Mouse (Mus musculus) left cerebral cortex, postnatal 10 days (tissue): ENCODE measurements around the gene Gpx4. TPM values are rescaled to one million over a fixed set of nuclear protein-coding genes. Genes with fewer than 3 reads are reported as not detected.

Source experiments
- DNase-seq, 2 experiments: peaks; one replicate each; pipeline ENCODE4 v3.0.0; 2021 to 2022; ENCODE audit warnings: low spot score in 2 of 2, mixed read lengths in 1 of 2; ENCODE audit errors: extremely low spot score in 1 of 2
- intact Hi-C: fragments of 180-260 bp; cut with DNase I; formaldehyde crosslinking; loops from one replicate; pipeline ENCODE4 v1.15.1; 2025
- total RNA-seq, 2 experiments: library from RNA; stranded (reverse); gene quantifications; 2 replicates each; pipeline ENCODE4 v1.2.3; 2021

Gpx4 gene
- total RNA-seq, 2 experiments from 2014 or later = 436 to 469 TPM

GRCm38 (mm10) chr10:80057683-80058326 lies 10.8 kb downstream of the Gpx4 start:
- DNase-seq = no peak
- intact Hi-C loops = no loop called here

GRCm38 (mm10) chr10:80063104-80063503 lies 16.1 kb downstream of the Gpx4 start:
- peak in 1 of 2 experiments; percentile 69 for DNase-seq

GRCm38 (mm10) chr10:80063877-80064650 lies 17.1 kb downstream of the Gpx4 start:
- intact Hi-C loops = loop anchor here (5.0 kb wide), 1 partner anchor 38 kb away; no protein-coding TSS in a partner anchor
- no peak for DNase-seq

More at GRCm38 (mm10) chr10:80063104-80063503, 16.1 kb downstream of the Gpx4 start:
- intact Hi-C loops = loop anchor here (5.0 kb wide), 1 partner anchor 39 kb away; no protein-coding TSS in a partner anchor

GRCm38 (mm10) chr10:80069251-80069650 lies 22.3 kb downstream of the Gpx4 start:
- intact Hi-C loops = no loop called here
- DNase-seq = no peak

- intact Hi-C loops = no loop called here
- DNase-seq = no peak
Measured at GRCm38 (mm10) chr10:80069948-80070450, 23.0 kb downstream of the Gpx4 start.

GRCm38 (mm10) chr10:80070837-80071515 lies 24.0 kb downstream of the Gpx4 start:
- peak; percentile 56 to 92 for DNase-seq
- intact Hi-C loops = no loop called here

GRCm38 (mm10) chr10:80071516-80071900 lies 24.5 kb downstream of the Gpx4 start:
- intact Hi-C loops = no loop called here
- no peak for DNase-seq

GRCm38 (mm10) chr10:80072623-80073489 lies 25.9 kb downstream of the Gpx4 start:
- intact Hi-C loops = no loop called here
- no peak for DNase-seq

- intact Hi-C loops = loop anchor here (5.0 kb wide), 1 partner anchor 37 kb away; no protein-coding TSS in a partner anchor
- peak; percentile 44 to 90 for DNase-seq
Measured at GRCm38 (mm10) chr10:80074813-80075601, 28.0 kb downstream of the Gpx4 start.

- intact Hi-C loops = loop anchor here (5.0 kb wide), 1 partner anchor 36 kb away; no protein-coding TSS in a partner anchor
- no peak for DNase-seq
Measured at GRCm38 (mm10) chr10:80075924-80076323, 29.0 kb downstream of the Gpx4 start.

GRCm38 (mm10) chr10:80076386-80076785 lies 29.4 kb downstream of the Gpx4 start:
- intact Hi-C loops = loop anchor here (5.0 kb wide), 1 partner anchor 36 kb away; no protein-coding TSS in a partner anchor
- no peak for DNase-seq

GRCm38 (mm10) chr10:80077312-80077711 lies 30.3 kb downstream of the Gpx4 start:
- intact Hi-C loops = loop anchor here (5.0 kb wide), 1 partner anchor 35 kb away; no protein-coding TSS in a partner anchor
- DNase-seq = no peak

- intact Hi-C loops = loop anchor here (5.0 kb wide), 1 partner anchor 34 kb away; no protein-coding TSS in a partner anchor
- DNase-seq = no peak
Measured at GRCm38 (mm10) chr10:80078366-80078765, 31.4 kb downstream of the Gpx4 start.

GRCm38 (mm10) chr10:80080396-80081070 lies 33.6 kb downstream of the Gpx4 start:
- intact Hi-C loops = no loop called here
- no peak for DNase-seq

GRCm38 (mm10) chr10:80081075-80081474 lies 34.1 kb downstream of the Gpx4 start:
- DNase-seq = no peak
- intact Hi-C loops = no loop called here

GRCm38 (mm10) chr10:80084817-80085487 lies 38.0 kb downstream of the Gpx4 start:
- DNase-seq = no peak
- intact Hi-C loops = no loop called here
